Mouse (Mus musculus): ENCODE results near the gene Lgmn. TPM values are rescaled to one million over a fixed set of nuclear protein-coding genes. Genes with fewer than 3 reads are reported as not detected.

The Lgmn gene
- total and polyA plus RNA-seq, 3 experiments: 38.5 to 49.9 (median 42.6) TPM

- peaks cover 67 to 90% of the 10 kb centered on the region in 2 experiments for H3K36me3 ChIP-seq (replicated peaks in 1 of 2; ENCODE audit: control insufficient read depth in 1 of 2, insufficient read depth in 1 of 2, low read length in 1 of 2)
These were observed 47.6 kb downstream of the Lgmn start for GRCm38 (mm10) chr12:102391982-102392381.

DNA sequence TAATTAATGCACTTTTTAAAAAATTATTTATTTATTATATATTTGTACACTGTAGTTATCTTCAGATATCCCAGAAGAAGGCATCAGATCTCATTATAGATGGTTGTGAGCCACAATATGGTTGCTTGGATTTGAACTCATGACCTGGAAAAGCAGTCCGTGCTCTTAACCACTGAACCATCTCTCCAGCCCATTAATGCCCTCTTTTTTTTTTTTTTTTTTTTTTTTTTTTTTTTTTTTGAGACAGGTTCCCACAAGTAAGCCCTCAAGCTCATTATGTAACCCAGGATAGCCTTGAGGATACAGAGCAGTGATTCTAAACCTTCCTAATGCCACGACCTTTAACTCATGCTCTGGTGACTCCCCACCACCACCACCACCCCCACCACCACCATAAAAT is 48.5 kb downstream of the Lgmn start:
- no peaks in the 10 kb centered on the region for H3K9me3 ChIP-seq (replicated peaks; ENCODE audit: low read length)
- in situ Hi-C loops (cut with MboI; ENCODE audit: low pct_ligation_motif_present, low pct_unique_long_range_greater_than_20kb, low sequenced_read_pairs): no loop called here
- no peaks in the 10 kb centered on the region for H3K4me1 ChIP-seq (ENCODE audit: control insufficient read depth in 1 of 2, insufficient read depth in 2 of 2)
- dilution Hi-C loops (cut with MboI; ENCODE audit: extremely low pct_ligation_motif_present, extremely low pct_unique_long_range_greater_than_20kb, low sequenced_read_pairs): no loop called here
- H3K4me3 ChIP-seq (replicated peaks in 1 of 3; ENCODE audit: low read depth in 2 of 3, low read length in 2 of 3, poor library complexity in 1 of 3): no peak overlapping the region
- H3K27ac ChIP-seq (ENCODE audit: insufficient read depth, low read depth): no peak overlapping the region
- no peaks in the 10 kb centered on the region for H3K79me2 ChIP-seq (replicated peaks; ENCODE audit: control insufficient read depth, extremely low read depth, insufficient read depth, poor library complexity, severe bottlenecking)
- H3K9ac ChIP-seq (ENCODE audit: insufficient read depth, low read depth): no peak overlapping the region
- no peaks in the 10 kb centered on the region for H3K27me3 ChIP-seq (replicated peaks)
- TF ChIP-seq ZNF384 (IDR thresholded peaks at IDR 0.05; ENCODE audit: low read depth, low read length) (peak; percentile 55), BHLHE40 (IDR thresholded peaks at IDR 0.05; ENCODE audit: low read depth, low read length) (no peak)
- peaks cover 65 to 88% of the 10 kb centered on the region in 2 experiments for H3K36me3 ChIP-seq (replicated peaks in 1 of 2; ENCODE audit: control insufficient read depth in 1 of 2, insufficient read depth in 1 of 2, low read length in 1 of 2)
- DNase-seq (ENCODE audit: extremely low read depth): no peak
- no peak overlapping the region for H3K4me2 ChIP-seq (ENCODE audit: insufficient read depth, low read depth, poor library complexity, severe bottlenecking)

More at GRCm38 (mm10) chr12:102391982-102392381, 47.6 kb downstream of the Lgmn start:
- dilution Hi-C loops (cut with MboI; ENCODE audit: extremely low pct_ligation_motif_present, extremely low pct_unique_long_range_greater_than_20kb, low sequenced_read_pairs) (no loop called here), in situ Hi-C loops (cut with MboI; ENCODE audit: low pct_ligation_motif_present, low pct_unique_long_range_greater_than_20kb, low sequenced_read_pairs) (no loop called here)
- no peaks in the 10 kb centered on the region for H3K79me2 ChIP-seq (replicated peaks; ENCODE audit: control insufficient read depth, extremely low read depth, insufficient read depth, poor library complexity, severe bottlenecking)
- peak; percentile 59 for DNase-seq (ENCODE audit: extremely low read depth)
- no peaks in the 10 kb centered on the region for H3K4me1 ChIP-seq (ENCODE audit: control insufficient read depth in 1 of 2, insufficient read depth in 2 of 2)
- no peak overlapping the region for H3K4me2 ChIP-seq (ENCODE audit: insufficient read depth, low read depth, poor library complexity, severe bottlenecking)
- H3K9me3 ChIP-seq (replicated peaks; ENCODE audit: low read length): no peaks in the 10 kb centered on the region
- TF ChIP-seq SMC3 (IDR thresholded peaks at IDR 0.05; ENCODE audit: low read depth, low read length) (peak; percentile 92), ELF1 (IDR thresholded peaks at IDR 0.05; ENCODE audit: low read depth, low read length) (no peak), RAD21 (IDR thresholded peaks at IDR 0.05; ENCODE audit: low read depth, low read length) (peak; percentile 80), E2F4 (IDR thresholded peaks at IDR 0.05; ENCODE audit: insufficient replicate concordance, low read depth, low read length) (no peak), RCOR1 (conservative IDR thresholded peaks at IDR 0.05; ENCODE audit: low read depth, low read length) (no peak), CTCF (conservative IDR thresholded peaks at IDR 0.05 in 1 of 2, IDR thresholded peaks at IDR 0.05 in 1 of 2; ENCODE audit: low read depth in 2 of 2, low read length in 2 of 2) (peak; percentile 82 to 84), ZC3H11A (IDR thresholded peaks at IDR 0.05; ENCODE audit: low read depth, low read length) (peak; percentile 45; the same call in 1 of the 2 replicates), ZNF384 (IDR thresholded peaks at IDR 0.05; ENCODE audit: low read depth, low read length) (no peak), JUND (conservative IDR thresholded peaks at IDR 0.05; ENCODE audit: low read depth, low read length) (no peak), POLR2AphosphoS2 (IDR thresholded peaks at IDR 0.05; ENCODE audit: low read depth, low read length) (no peak)
- no peak overlapping the region for H3K9ac ChIP-seq (ENCODE audit: insufficient read depth, low read depth)
- no peak overlapping the region for H3K27ac ChIP-seq (ENCODE audit: insufficient read depth, low read depth)
- H3K27me3 ChIP-seq (replicated peaks): no peaks in the 10 kb centered on the region
- no peak overlapping the region for H3K4me3 ChIP-seq (replicated peaks in 1 of 3; ENCODE audit: low read depth in 2 of 3, low read length in 2 of 3, poor library complexity in 1 of 3)

GRCm38 (mm10) chr12:102390042-102390441 is 49.6 kb downstream of the Lgmn start:
- no peak overlapping the region for H3K4me2 ChIP-seq (ENCODE audit: insufficient read depth, low read depth, poor library complexity, severe bottlenecking)
- in situ Hi-C loops (cut with MboI; ENCODE audit: low pct_ligation_motif_present, low pct_unique_long_range_greater_than_20kb, low sequenced_read_pairs) (no loop called here), dilution Hi-C loops (cut with MboI; ENCODE audit: extremely low pct_ligation_motif_present, extremely low pct_unique_long_range_greater_than_20kb, low sequenced_read_pairs) (no loop called here)
- H3K4me1 ChIP-seq (ENCODE audit: control insufficient read depth in 1 of 2, insufficient read depth in 2 of 2): no peaks in the 10 kb centered on the region
- no peaks in the 10 kb centered on the region for H3K27me3 ChIP-seq (replicated peaks)
- TF ChIP-seq POLR2AphosphoS2 (IDR thresholded peaks at IDR 0.05; ENCODE audit: low read depth, low read length) (no peak), PAX5 (IDR thresholded peaks at IDR 0.05; ENCODE audit: low read length) (no peak), TBP (conservative IDR thresholded peaks at IDR 0.05; ENCODE audit: low read depth, low read length) (no peak), ZMIZ1 (IDR thresholded peaks at IDR 0.05; ENCODE audit: low read depth, low read length) (no peak), TCF12 (IDR thresholded peaks at IDR 0.05; ENCODE audit: low read depth, low read length) (no peak), RAD21 (IDR thresholded peaks at IDR 0.05; ENCODE audit: low read depth, low read length) (no peak)
- DNase-seq (ENCODE audit: extremely low read depth): no peak
- H3K79me2 ChIP-seq (replicated peaks; ENCODE audit: control insufficient read depth, extremely low read depth, insufficient read depth, poor library complexity, severe bottlenecking): no peaks in the 10 kb centered on the region
- no peak overlapping the region for H3K27ac ChIP-seq (ENCODE audit: insufficient read depth, low read depth)
- H3K9me3 ChIP-seq (replicated peaks; ENCODE audit: low read length): no peaks in the 10 kb centered on the region
- no peak overlapping the region for H3K4me3 ChIP-seq (replicated peaks in 1 of 3; ENCODE audit: low read depth in 2 of 3, low read length in 2 of 3, poor library complexity in 1 of 3)
- H3K9ac ChIP-seq (ENCODE audit: insufficient read depth, low read depth): no peak overlapping the region
- H3K36me3 ChIP-seq (replicated peaks in 1 of 2; ENCODE audit: control insufficient read depth in 1 of 2, insufficient read depth in 1 of 2, low read length in 1 of 2): peaks cover 59 to 83% of the 10 kb centered on the region in 2 experiments

Measured in CH12.LX (cell line).